Mouse (Mus musculus): Measurements from ENCODE around the gene Mex3a. TPM values are rescaled to one million over a fixed set of nuclear protein-coding genes. Genes with fewer than 3 reads are reported as not detected.

Mex3a gene
- polyA plus RNA-seq, 1 experiment from 2014 or later, result 43.6 TPM

DNA sequence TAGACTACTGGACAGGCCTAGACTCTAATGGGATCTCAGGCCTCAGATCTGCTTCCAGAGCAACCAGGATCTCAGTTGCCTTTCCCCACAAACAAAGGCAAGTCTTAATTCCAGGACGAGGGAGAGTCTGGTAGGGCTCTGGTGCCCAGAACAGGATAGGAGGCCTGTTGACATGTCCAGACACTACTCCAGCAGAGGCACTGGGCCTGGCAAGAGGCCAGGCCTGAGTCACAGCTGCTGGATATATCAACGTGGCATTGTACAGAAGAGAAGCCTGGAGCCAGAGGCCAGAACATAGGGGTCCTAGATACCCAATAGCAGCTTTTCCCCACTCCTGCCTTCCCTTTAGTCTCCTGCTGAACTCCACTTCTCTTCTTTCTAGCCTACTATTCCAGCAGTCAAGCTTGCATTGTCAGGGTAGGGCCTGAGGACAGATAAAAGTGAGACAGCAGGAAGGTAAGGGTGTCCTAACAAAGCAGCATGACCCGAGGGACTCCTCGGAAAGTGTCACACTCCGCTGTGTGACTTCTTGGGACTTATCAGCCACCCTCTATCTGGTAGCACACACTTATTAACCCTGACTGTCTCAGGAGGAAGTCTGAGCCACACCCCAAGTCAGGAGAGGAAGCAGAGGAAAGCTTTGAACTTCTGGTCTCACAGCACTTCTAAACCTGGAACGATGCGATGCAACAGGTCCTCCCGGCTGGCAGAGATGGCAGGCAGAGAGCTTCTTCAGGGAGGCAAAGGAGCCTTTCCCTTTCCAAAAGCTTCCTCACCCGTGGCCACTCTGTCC is 37.2 kb upstream of the Mex3a start:
- no peaks in the 10 kb centered on the region for H3K36me3 ChIP-seq (ENCODE audit: control insufficient read depth, insufficient read depth, low read length)
- no peaks in the 10 kb centered on the region for H3K9me3 ChIP-seq (ENCODE audit: control insufficient read depth, low read length)
- 80% methylated on average over 9 of the region's 9 CpGs for WGBS
- H3K27ac ChIP-seq (ENCODE audit: low read depth, low read length), result no peak overlapping the region
- H3K4me3 ChIP-seq (ENCODE audit: low read depth, low read length), result no peak overlapping the region
- no peak for ATAC-seq (ENCODE audit: insufficient read depth, low FRiP score, low TSS enrichment)
- no peak for DNase-seq (ENCODE audit: low spot score)
- H3K9ac ChIP-seq (ENCODE audit: low read length), result no peak overlapping the region
- 0 out of 2 replicates have a peak, but pooled peaks cover 8% of the 10 kb centered on the region for H3K4me1 ChIP-seq (ENCODE audit: control insufficient read depth, insufficient read depth, low read length)
- H3K4me2 ChIP-seq (ENCODE audit: low read depth), result no peak overlapping the region
- no peaks in the 10 kb centered on the region for H3K27me3 ChIP-seq (ENCODE audit: control insufficient read depth, insufficient read depth, low read length)

DNA sequence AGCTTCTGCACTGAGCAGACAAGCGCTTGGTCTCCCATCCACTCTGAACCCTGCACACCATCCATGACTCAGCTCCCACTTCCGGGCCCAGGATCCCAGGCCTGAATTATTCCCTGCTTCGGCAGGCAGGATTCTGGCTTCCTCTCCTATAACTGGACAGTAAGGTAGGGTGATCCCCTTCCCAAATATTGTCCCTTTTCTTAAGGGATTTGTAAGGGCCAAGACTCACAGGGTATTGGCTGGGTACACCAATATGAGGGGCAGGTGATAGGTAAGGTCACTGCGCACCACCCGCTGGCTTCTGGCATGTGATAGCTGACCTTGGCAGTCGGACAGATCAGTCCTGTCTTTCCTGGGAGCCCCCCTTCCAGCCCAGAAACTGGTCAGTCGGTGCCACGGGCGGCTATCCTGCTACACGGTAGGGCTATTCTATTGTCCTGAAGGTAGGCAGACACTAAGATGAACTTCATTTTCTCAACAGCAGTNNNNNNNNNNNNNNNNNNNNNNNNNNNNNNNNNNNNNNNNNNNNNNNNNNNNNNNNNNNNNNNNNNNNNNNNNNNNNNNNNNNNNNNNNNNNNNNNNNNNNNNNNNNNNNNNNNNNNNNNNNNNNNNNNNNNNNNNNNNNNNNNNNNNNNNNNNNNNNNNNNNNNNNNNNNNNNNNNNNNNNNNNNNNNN is 36.3 kb upstream of the Mex3a start:
- Histone ChIP-seq H3K4me1 (ENCODE audit: control insufficient read depth, insufficient read depth, low read length) (0 out of 2 replicates have a peak, but pooled peaks cover 8% of the 10 kb centered on the region), H3K4me3 (ENCODE audit: low read depth, low read length) (no peak overlapping the region), H3K9me3 (ENCODE audit: control insufficient read depth, low read length) (no peaks in the 10 kb centered on the region), H3K36me3 (ENCODE audit: control insufficient read depth, insufficient read depth, low read length) (no peaks in the 10 kb centered on the region), H3K27ac (ENCODE audit: low read depth, low read length) (no peak overlapping the region), H3K9ac (ENCODE audit: low read length) (no peak overlapping the region), H3K27me3 (ENCODE audit: control insufficient read depth, insufficient read depth, low read length) (peaks cover 2% of the 10 kb centered on the region; the same call in 1 of the 2 replicates), H3K4me2 (ENCODE audit: low read depth) (no peak overlapping the region)
- WGBS, result 79% methylated on average over 10 of the region's 10 CpGs
- DNase-seq (ENCODE audit: low spot score) (no peak), ATAC-seq (ENCODE audit: insufficient read depth, low FRiP score, low TSS enrichment) (no peak)

DNA sequence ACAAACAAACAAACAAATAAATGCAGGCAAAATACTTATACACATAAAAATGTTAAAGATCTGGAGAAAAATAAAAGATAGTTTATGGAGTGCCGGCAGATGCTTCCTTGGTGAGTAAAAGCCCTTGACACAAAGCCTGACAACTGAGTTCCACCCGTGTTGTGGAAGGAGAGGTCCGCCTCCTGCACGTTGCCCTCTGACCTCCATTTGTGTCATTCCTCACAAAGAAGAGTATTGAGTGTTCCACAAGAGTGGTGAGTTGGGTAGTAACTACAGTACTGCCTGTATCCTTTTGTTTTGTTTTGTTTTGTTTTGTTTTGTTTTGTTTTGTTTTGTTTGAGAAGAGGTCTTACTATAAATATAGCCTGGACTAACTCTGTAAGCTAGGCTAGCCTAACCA is 32.6 kb upstream of the Mex3a start:
- DNase-seq (ENCODE audit: low spot score), result peak; percentile 6
- no peaks in the 10 kb centered on the region for H3K4me1 ChIP-seq (ENCODE audit: control insufficient read depth, insufficient read depth, low read length)
- H3K9ac ChIP-seq (ENCODE audit: low read length), result no peak overlapping the region
- WGBS, result 72% methylated on average over 4 of the region's 4 CpGs
- no peaks in the 10 kb centered on the region for H3K36me3 ChIP-seq (ENCODE audit: control insufficient read depth, insufficient read depth, low read length)
- H3K27me3 ChIP-seq (ENCODE audit: control insufficient read depth, insufficient read depth, low read length), result peaks cover 20% of the 10 kb centered on the region
- no peak overlapping the region for H3K4me3 ChIP-seq (ENCODE audit: low read depth, low read length)
- ATAC-seq (ENCODE audit: insufficient read depth, low FRiP score, low TSS enrichment), result no peak
- H3K4me2 ChIP-seq (ENCODE audit: low read depth), result no peak overlapping the region
- H3K9me3 ChIP-seq (ENCODE audit: control insufficient read depth, low read length), result no peaks in the 10 kb centered on the region
- H3K27ac ChIP-seq (ENCODE audit: low read depth, low read length), result no peak overlapping the region

DNA sequence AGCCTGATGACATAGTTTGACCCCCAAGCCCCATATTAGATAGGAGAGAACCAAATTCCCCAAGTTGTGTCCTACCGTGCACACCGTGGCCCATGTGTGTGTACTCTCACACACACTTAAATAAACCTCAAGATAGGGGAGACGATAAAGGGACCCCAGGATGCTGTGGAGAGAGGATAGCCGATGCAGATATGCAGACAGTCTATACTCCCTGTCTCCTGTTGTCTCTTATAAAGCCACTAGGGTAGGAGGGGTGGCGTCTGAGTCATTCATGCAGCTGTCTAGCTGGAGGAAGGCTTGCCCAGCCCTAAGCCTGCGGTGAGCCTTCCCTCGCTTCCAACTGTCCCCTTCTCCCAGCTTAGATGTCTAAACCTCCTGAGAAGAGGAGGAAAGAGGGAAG is 32.1 kb upstream of the Mex3a start:
- 77% methylated on average over 7 of the region's 7 CpGs for WGBS
- H3K9me3 ChIP-seq (ENCODE audit: control insufficient read depth, low read length), result no peaks in the 10 kb centered on the region
- ATAC-seq (ENCODE audit: insufficient read depth, low FRiP score, low TSS enrichment) (no peak), DNase-seq (ENCODE audit: low spot score) (peak; percentile 5)
- no peak overlapping the region for H3K27ac ChIP-seq (ENCODE audit: low read depth, low read length)
- H3K4me1 ChIP-seq (ENCODE audit: control insufficient read depth, insufficient read depth, low read length), result no peaks in the 10 kb centered on the region
- H3K36me3 ChIP-seq (ENCODE audit: control insufficient read depth, insufficient read depth, low read length), result no peaks in the 10 kb centered on the region
- no peak overlapping the region for H3K4me2 ChIP-seq (ENCODE audit: low read depth)
- peaks cover 20% of the 10 kb centered on the region for H3K27me3 ChIP-seq (ENCODE audit: control insufficient read depth, insufficient read depth, low read length)
- no peak overlapping the region for H3K4me3 ChIP-seq (ENCODE audit: low read depth, low read length)
- H3K9ac ChIP-seq (ENCODE audit: low read length), result no peak overlapping the region

- WGBS, result 40% methylated on average over 4 of the region's 4 CpGs
- no peak for DNase-seq (ENCODE audit: low spot score)
- H3K4me2 ChIP-seq (ENCODE audit: low read depth), result no peak overlapping the region
These were observed 31.4 kb upstream of the Mex3a start for GRCm38 (mm10) chr3:88500655-88501365.

GRCm38 (mm10) chr3:88501366-88502030 is 30.7 kb upstream of the Mex3a start:
- Histone ChIP-seq H3K36me3 (ENCODE audit: control insufficient read depth, insufficient read depth, low read length) (no peaks in the 10 kb centered on the region), H3K4me3 (ENCODE audit: low read depth, low read length) (no peak overlapping the region; the same call in 1 of the 2 replicates), H3K9ac (ENCODE audit: low read length) (no peak overlapping the region), H3K9me3 (ENCODE audit: control insufficient read depth, low read length) (no peaks in the 10 kb centered on the region), H3K4me1 (ENCODE audit: control insufficient read depth, insufficient read depth, low read length) (no peaks in the 10 kb centered on the region), H3K4me2 (ENCODE audit: low read depth) (no peak overlapping the region; the same call in 1 of the 2 replicates), H3K27me3 (ENCODE audit: control insufficient read depth, insufficient read depth, low read length) (peaks cover 20% of the 10 kb centered on the region), H3K27ac (ENCODE audit: low read depth, low read length) (no peak overlapping the region)
- ATAC-seq (ENCODE audit: insufficient read depth, low FRiP score, low TSS enrichment) (no peak), DNase-seq (ENCODE audit: low spot score) (no peak)
- WGBS, result 57% methylated on average over 6 of the region's 6 CpGs

More at GRCm38 (mm10) chr3:88500655-88501365, 31.4 kb upstream of the Mex3a start:
- ATAC-seq (ENCODE audit: insufficient read depth, low FRiP score, low TSS enrichment), result no peak
- Histone ChIP-seq H3K9me3 (ENCODE audit: control insufficient read depth, low read length) (no peaks in the 10 kb centered on the region), H3K36me3 (ENCODE audit: control insufficient read depth, insufficient read depth, low read length) (no peaks in the 10 kb centered on the region), H3K4me1 (ENCODE audit: control insufficient read depth, insufficient read depth, low read length) (no peaks in the 10 kb centered on the region), H3K4me3 (ENCODE audit: low read depth, low read length) (no peak overlapping the region), H3K27me3 (ENCODE audit: control insufficient read depth, insufficient read depth, low read length) (peaks cover 20% of the 10 kb centered on the region), H3K9ac (ENCODE audit: low read length) (no peak overlapping the region), H3K27ac (ENCODE audit: low read depth, low read length) (no peak overlapping the region)

DNA sequence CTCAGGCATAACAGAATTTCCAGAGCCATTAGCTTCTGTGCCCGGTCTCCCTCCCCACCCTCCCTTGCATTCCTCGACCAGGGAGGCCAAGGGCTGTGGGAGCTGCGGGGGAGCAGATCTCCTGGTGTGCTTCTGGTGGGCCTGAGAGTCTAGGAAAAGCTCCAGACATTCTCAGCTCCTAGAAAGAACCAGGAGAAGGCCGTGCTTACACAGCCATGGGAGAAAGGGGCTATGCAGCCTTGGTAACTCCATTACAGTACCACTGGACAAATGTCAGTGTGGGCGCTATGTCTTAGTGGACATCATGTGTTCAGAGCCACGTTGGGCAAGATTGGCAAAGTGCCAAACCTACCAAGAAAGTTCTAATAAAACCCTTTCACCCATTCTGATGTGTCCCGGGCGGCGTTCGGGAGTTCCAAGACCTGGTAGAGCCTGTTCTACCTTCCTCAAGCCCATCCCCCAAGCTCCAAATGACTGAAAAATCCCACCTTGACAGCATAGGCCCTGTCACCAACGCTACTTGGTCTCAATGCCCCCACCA is 30.1 kb upstream of the Mex3a start:
- Histone ChIP-seq H3K4me3 (ENCODE audit: low read depth, low read length) (peak overlapping the region; percentile 45; the same call in 1 of the 2 replicates), H3K36me3 (ENCODE audit: control insufficient read depth, insufficient read depth, low read length) (no peaks in the 10 kb centered on the region), H3K9ac (ENCODE audit: low read length) (no peak overlapping the region), H3K4me1 (ENCODE audit: control insufficient read depth, insufficient read depth, low read length) (no peaks in the 10 kb centered on the region), H3K4me2 (ENCODE audit: low read depth) (peak overlapping the region; percentile 87), H3K27me3 (ENCODE audit: control insufficient read depth, insufficient read depth, low read length) (peaks cover 20% of the 10 kb centered on the region), H3K9me3 (ENCODE audit: control insufficient read depth, low read length) (no peaks in the 10 kb centered on the region), H3K27ac (ENCODE audit: low read depth, low read length) (no peak overlapping the region)
- DNase-seq (ENCODE audit: low spot score), result no peak
- WGBS, result 12% methylated on average over 11 of the region's 11 CpGs
- ATAC-seq (ENCODE audit: insufficient read depth, low FRiP score, low TSS enrichment), result no peak
